Mouse (Mus musculus) neural tube, embryonic 10.5 days (tissue): Measurements from ENCODE around the gene Asic4.
A peak's percentile ranks its signal among the peaks of the same experiment; 100 is the strongest.

Experiments used
- DNase-seq: peaks from one replicate; pipeline ENCODE4 v3.0.0-alpha.2; 2017; ENCODE audit warnings: low spot score; ENCODE audit errors: extremely low spot score

Gene Asic4

GRCm38 (mm10) chr1:75463652-75464204, 13.5 kb downstream of the Asic4 start:
- DNase-seq: no peak

GRCm38 (mm10) chr1:75467215-75467927, 17.1 kb downstream of the Asic4 start:
- peak; percentile 90 for DNase-seq

- no peak for DNase-seq
Observed at GRCm38 (mm10) chr1:75469287-75469825, 19.1 kb downstream of the Asic4 start.

- no peak for DNase-seq
Observed at GRCm38 (mm10) chr1:75476441-75476840, 26.2 kb downstream of the Asic4 start.

GRCm38 (mm10) chr1:75477264-75477965, 27.2 kb downstream of the Asic4 start:
- DNase-seq: peak; percentile 89

- DNase-seq: no peak
Observed at GRCm38 (mm10) chr1:75477966-75478290, 27.7 kb downstream of the Asic4 start.

- DNase-seq: no peak
Observed at GRCm38 (mm10) chr1:75478497-75478896, 28.3 kb downstream of the Asic4 start.

GRCm38 (mm10) chr1:75478916-75479634, 28.8 kb downstream of the Asic4 start, which contains the start of the genes Chpf and Tmem198:
Gene Chpf (minus strand): TSS chr1:75479307.
Gene Tmem198 (plus strand): TSS chr1:75479532.
- DNase-seq: peak; percentile 100

- no peak for DNase-seq
Observed at GRCm38 (mm10) chr1:75479635-75479989, 29.4 kb downstream of the Asic4 start.

- no peak for DNase-seq
Observed at GRCm38 (mm10) chr1:75480036-75480435, 29.8 kb downstream of the Asic4 start.

GRCm38 (mm10) chr1:75480735-75481134, 30.5 kb downstream of the Asic4 start:
- DNase-seq: no peak

GRCm38 (mm10) chr1:75486561-75486960, 36.3 kb downstream of the Asic4 start:
- peak; percentile 39 for DNase-seq

GRCm38 (mm10) chr1:75487040-75487404, 36.8 kb downstream of the Asic4 start:
- DNase-seq: no peak

- peak; percentile 87 for DNase-seq
Observed at GRCm38 (mm10) chr1:75487405-75488161, 37.3 kb downstream of the Asic4 start.

GRCm38 (mm10) chr1:75490785-75491551, 40.7 kb downstream of the Asic4 start:
- no peak for DNase-seq

- no peak for DNase-seq
Observed at GRCm38 (mm10) chr1:75492579-75493170, 42.4 kb downstream of the Asic4 start.

GRCm38 (mm10) chr1:75494878-75495548, 44.8 kb downstream of the Asic4 start:
- DNase-seq: peak; percentile 47

- no peak for DNase-seq
Observed at GRCm38 (mm10) chr1:75498897-75499296, 48.7 kb downstream of the Asic4 start.

- DNase-seq: no peak
Observed at GRCm38 (mm10) chr1:75499441-75499840, 49.2 kb downstream of the Asic4 start.
